Comparison of ENCODE assay signal across 9 mouse cellular contexts in the genomic region with DNA sequence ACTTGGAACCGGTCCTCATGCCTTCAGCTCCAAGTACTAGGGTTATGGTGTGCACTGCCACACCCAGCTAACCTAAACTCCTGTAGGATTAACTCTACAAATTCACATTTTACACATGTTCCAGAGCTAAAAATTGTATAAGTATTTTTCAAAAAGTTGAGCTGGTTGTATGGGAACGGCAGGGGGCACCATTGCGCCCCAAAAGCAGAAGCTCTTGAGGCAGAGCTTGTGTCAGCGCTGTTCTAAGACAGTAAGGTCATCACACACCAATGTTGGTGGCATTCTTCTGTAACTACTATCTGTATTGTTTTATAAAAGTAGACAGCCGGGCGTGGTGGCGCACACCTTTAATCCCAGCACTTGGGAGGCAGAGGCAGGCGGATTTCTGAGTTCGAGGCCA. TPM values are rescaled to one million over a fixed set of nuclear protein-coding genes. Genes with fewer than 3 reads are reported as not detected.
DNase-seq lines count a peak whose midpoint lies in the region; ATAC-seq and TF ChIP-seq lines count a peak whose summit lies in the region.
"Had no signal": no experiment of that assay in that cellular context is flagged by ENCODE, and none has a peak within 500 bp of the region (broad histone marks: within the 10 kb centered on the region; RNA-seq: fewer than 3 reads in every experiment).

No protein-coding gene starts in this region.

- H3K4me1 ChIP-seq in cerebellum, adult 2 months (ENCODE audit: control insufficient read depth, insufficient read depth, low read length) = no peaks in the 10 kb centered on the region
- H3K4me1 ChIP-seq: heart, embryonic 15.5 days had no signal

- H3K4me3 ChIP-seq in cerebellum, adult 2 months (replicated peaks; ENCODE audit: insufficient read depth, low read depth, low read length) = no peak overlapping the region
- H3K4me3 ChIP-seq in layer of hippocampus, adult 2 months = no peak overlapping the region
- H3K4me3 ChIP-seq: heart, embryonic 15.5 days had no signal

- TF ChIP-seq CTCF in cerebellum, adult 2 months (IDR thresholded peaks at IDR 0.05; ENCODE audit: borderline replicate concordance, insufficient read depth, low read depth, low read length) = peak; percentile 59
- TF ChIP-seq CTCF in layer of hippocampus, adult 2 months (conservative IDR thresholded peaks at IDR 0.05) = peak; percentile 69

- no peak for DNase-seq in cerebellum, adult 2 months
- no peak for DNase-seq in cerebellum, adult 8-10 months
- DNase-seq in layer of hippocampus, adult 2 months (ENCODE audit: low spot score in 2 of 2) = no peak
- DNase-seq in layer of hippocampus, adult 18-20 months (ENCODE audit: low spot score in 2 of 2) = no peak
- peak; percentile 23 to 44 for DNase-seq in adrenal gland, postnatal 36 days
- DNase-seq in urinary bladder, postnatal 14 days (ENCODE audit: low spot score) = no peak
- no peak for DNase-seq in ovary, postnatal 36 days (ENCODE audit: low spot score)

- 88% methylated on average over 9 of the region's 9 CpGs for WGBS in cerebellum, adult 2 months

- no peaks in the 10 kb centered on the region for H3K27me3 ChIP-seq in cerebellum, adult 2 months (ENCODE audit: control insufficient read depth, insufficient read depth, low read length)
- H3K27me3 ChIP-seq: heart, embryonic 15.5 days had no signal

- TF ChIP-seq POLR2A in cerebellum, adult 2 months (IDR thresholded peaks at IDR 0.05; ENCODE audit: borderline replicate concordance, insufficient read depth, low read length) = no peak

- ATAC-seq in megakaryocyte progenitor cell, adult 5-6 weeks (replicated peaks; ENCODE audit: poor library complexity) = peak; percentile 77

- H3K27ac ChIP-seq in cerebellum, adult 2 months (ENCODE audit: insufficient read depth, low read length) = no peak overlapping the region
- no peak overlapping the region for H3K27ac ChIP-seq in layer of hippocampus, adult 2 months
- H3K27ac ChIP-seq: heart, embryonic 15.5 days had no signal

RNA-seq across cellular contexts. Expression of a gene that starts 13.3 kb away (rescaled TPM):
- 37.0 and 37.2 TPM in 2 replicates for polyA plus RNA-seq in cerebellum, adult 2 months (2012; rRNA removed)
- total RNA-seq in layer of hippocampus, adult 2 months (2021) = 10 to 100 TPM; 38.8 to 42.2 TPM
- 10 to 100 TPM; 41.3 to 42.3 TPM for total RNA-seq in layer of hippocampus, adult 18-20 months (2021)
- total RNA-seq in adrenal gland, postnatal 36 days (2021) = 10 to 100 TPM in 1 of 2 experiments, 1 to 10 TPM in 1; 9.4 to 10.1 TPM
- 3.5 and 8.7 TPM in 2 replicates for total RNA-seq in megakaryocyte progenitor cell, adult 5-6 weeks (2015)
- total RNA-seq in megakaryocyte progenitor cell, adult 5-6 weeks (2017) = 7.6 and 9.7 TPM in 2 replicates

RNA-seq across cellular contexts. Expression of a gene that starts 48.6 kb away (rescaled TPM):
- 18.7 and 20.0 TPM in 2 replicates for polyA plus RNA-seq in cerebellum, adult 2 months (2012; rRNA removed)
- 10 to 100 TPM; 16.2 to 16.8 TPM for total RNA-seq in layer of hippocampus, adult 2 months (2021)
- 10 to 100 TPM; 16.4 to 16.9 TPM for total RNA-seq in layer of hippocampus, adult 18-20 months (2021)
- total RNA-seq in adrenal gland, postnatal 36 days (2021) = 10 to 100 TPM; 30.1 to 32.6 TPM
- 86.5 and 87.4 TPM in 2 replicates for total RNA-seq in megakaryocyte progenitor cell, adult 5-6 weeks (2015)
- total RNA-seq in megakaryocyte progenitor cell, adult 5-6 weeks (2017) = 54.3 and 57.9 TPM in 2 replicates

Comparison
In these comparisons a context has a peak if more than half of its experiments do, and no peak if none do; other contexts are left out.
1. DNase-seq: peak in adrenal gland, postnatal 36 days (2 of 2); none in cerebellum, adult 2 months (0 of 2), cerebellum, adult 8-10 months (single experiment), layer of hippocampus, adult 2 months (0 of 2), layer of hippocampus, adult 18-20 months (0 of 2), urinary bladder, postnatal 14 days (single experiment) and ovary, postnatal 36 days (single experiment).